Comparison of ENCODE assay signal across 26 mouse cellular contexts in the genomic region with DNA sequence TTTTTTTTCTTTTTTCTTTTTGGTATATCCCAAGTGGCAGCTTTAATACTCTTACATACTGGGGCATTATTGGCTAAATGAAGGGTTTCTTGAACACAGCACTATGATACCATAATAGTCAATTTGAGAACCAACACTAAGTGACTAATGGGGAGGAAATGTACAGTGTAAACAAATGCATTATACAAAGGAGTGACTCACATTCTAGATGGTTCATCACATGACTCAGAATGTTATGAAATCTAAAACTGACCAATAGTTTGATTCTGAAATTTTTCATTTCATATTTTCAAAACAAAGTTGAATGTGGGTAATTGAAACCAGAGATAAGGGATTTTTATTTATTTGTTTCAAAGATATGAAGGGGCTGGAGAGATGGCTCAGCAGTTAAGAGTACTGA.
A peak's percentile ranks its signal among the peaks of the same experiment; 100 is the strongest.
DNase-seq lines count a peak whose midpoint lies in the region; ATAC-seq and TF ChIP-seq lines count a peak whose summit lies in the region.
"Had no signal": no experiment of that assay in that cellular context is flagged by ENCODE, and none has a peak within 500 bp of the region (broad histone marks: within the 10 kb centered on the region; RNA-seq: fewer than 3 reads in every experiment).

No protein-coding gene starts in this region.

- no peaks in the 10 kb centered on the region for H3K36me3 ChIP-seq in lung, postnatal 0 days (ENCODE audit: insufficient read depth, low read length)
- H3K36me3 ChIP-seq in C2C12 (ENCODE audit: control insufficient read depth, insufficient read depth), result peaks cover under 1% of the 10 kb centered on the region
- H3K36me3 ChIP-seq: embryonic facial prominence, embryonic 13.5 days; heart, embryonic 10.5 days; hindbrain, embryonic 13.5 days had no signal

- peaks cover 6% of the 10 kb centered on the region for H3K79me2 ChIP-seq in C2C12 (ENCODE audit: control insufficient read depth, insufficient read depth)

- peak; percentile 33; the same call in 1 of the 2 replicates for TF ChIP-seq EP300 in lung, postnatal 0 days (IDR thresholded peaks at IDR 0.05)

- peak; percentile 52; the same call in 1 of the 2 replicates for ATAC-seq in lung, postnatal 0 days
- ATAC-seq: activated CD4-positive, CD25-positive, alpha-beta regulatory T cell, adult 4 months; CD4-positive, CD25-positive, alpha-beta regulatory T cell, adult 4 months; forebrain, embryonic 14.5 days; hindbrain, postnatal 0 days; Patski had no signal

- H3K79me3 ChIP-seq in C2C12 (ENCODE audit: low read depth), result peaks cover 3% of the 10 kb centered on the region

- no peaks in the 10 kb centered on the region for H3K27me3 ChIP-seq in lung, postnatal 0 days (replicated peaks; ENCODE audit: insufficient read depth, low read length)
- H3K27me3 ChIP-seq in C2C12 (ENCODE audit: control insufficient read depth, insufficient read depth, insufficient read length), result no peaks in the 10 kb centered on the region
- H3K27me3 ChIP-seq: embryonic facial prominence, embryonic 13.5 days; hindbrain, embryonic 13.5 days; Patski had no signal

- no peak for TF ChIP-seq POLR2A in lung, adult 2 months (IDR thresholded peaks at IDR 0.05; ENCODE audit: borderline replicate concordance, extremely low read depth, low read depth, low read length)
- TF ChIP-seq POLR2A in embryonic fibroblast, embryonic 13.5 days (IDR thresholded peaks at IDR 0.05; ENCODE audit: low read depth, low read length), result no peak

- no peak overlapping the region for H3K9ac ChIP-seq in lung, postnatal 0 days (replicated peaks; ENCODE audit: low read depth)
- H3K9ac ChIP-seq: embryonic facial prominence, embryonic 13.5 days; hindbrain, embryonic 13.5 days had no signal

- no peak overlapping the region for H3K27ac ChIP-seq in lung, postnatal 0 days (ENCODE audit: low read length)
- peak overlapping the region; percentile 56; the same call in 1 of the 2 replicates for H3K27ac ChIP-seq in embryonic fibroblast, embryonic 13.5 days (ENCODE audit: insufficient read depth, low read length)
- H3K27ac ChIP-seq: embryonic facial prominence, embryonic 13.5 days; forebrain, embryonic 10.5 days; heart, embryonic 10.5 days; hindbrain, postnatal 0 days had no signal

- DNase-seq in lung, postnatal 0 days (ENCODE audit: low spot score), result peak; percentile 62
- no peak for DNase-seq in lung, adult 2 months
- DNase-seq in heart, adult 9 months (ENCODE audit: low spot score in 2 of 2), result no peak
- DNase-seq in adrenal gland, adult 2 months, result no peak
- no peak for DNase-seq in B cell, adult 2 months
- DNase-seq: adrenal gland, postnatal 10 days; cerebellum, adult 11-12 months; cerebellum, adult 9-10 months; cerebellum, postnatal 25 days; gastrocnemius, postnatal 36 days; heart, adult 11 months; heart, postnatal 10 days; heart, postnatal 4 days; kidney, adult 2 months had no signal

- H3K4me2 ChIP-seq in lung, postnatal 0 days (replicated peaks; ENCODE audit: low read depth, low read length), result no peak overlapping the region
- H3K4me2 ChIP-seq: embryonic facial prominence, embryonic 13.5 days; hindbrain, embryonic 13.5 days had no signal

- no peaks in the 10 kb centered on the region for H3K9me3 ChIP-seq in lung, postnatal 0 days (ENCODE audit: low read length)
- H3K9me3 ChIP-seq: embryonic facial prominence, embryonic 13.5 days; forebrain, embryonic 10.5 days; G1E; heart, embryonic 10.5 days; hindbrain, embryonic 13.5 days had no signal

- no peak for TF ChIP-seq CTCF in lung, postnatal 0 days (IDR thresholded peaks at IDR 0.05)
- no peak for TF ChIP-seq CTCF in lung, adult 2 months (IDR thresholded peaks at IDR 0.05; ENCODE audit: insufficient read depth, low read length)
- no peak for TF ChIP-seq CTCF in C2C12 (IDR thresholded peaks at IDR 0.05; ENCODE audit: control insufficient read depth, insufficient read depth, insufficient read length)
- TF ChIP-seq CTCF in embryonic fibroblast, embryonic 13.5 days (IDR thresholded peaks at IDR 0.05; ENCODE audit: borderline replicate concordance, insufficient read depth, low read length), result no peak

- H3ac ChIP-seq in C2C12 (ENCODE audit: control insufficient read depth, insufficient read length, low read depth), result no peak overlapping the region

- H3K4me1 ChIP-seq in lung, postnatal 0 days (ENCODE audit: insufficient read depth, low read depth, low read length), result no peaks in the 10 kb centered on the region
- H3K4me1 ChIP-seq in lung, adult 2 months (ENCODE audit: control insufficient read depth, insufficient read depth, low read length), result peaks cover 3% of the 10 kb centered on the region
- H3K4me1 ChIP-seq in embryonic fibroblast, embryonic 13.5 days (ENCODE audit: control insufficient read depth, insufficient read depth, low read length), result no peaks in the 10 kb centered on the region; the same call in 1 of the 2 replicates
- H3K4me1 ChIP-seq: embryonic facial prominence, embryonic 13.5 days; heart, embryonic 10.5 days had no signal

- no peak overlapping the region for H3K4me3 ChIP-seq in lung, postnatal 0 days (ENCODE audit: low read depth, low read length)
- no peak overlapping the region for H3K4me3 ChIP-seq in lung, adult 2 months (replicated peaks; ENCODE audit: extremely low read depth, low read depth, low read length)
- no peak overlapping the region for H3K4me3 ChIP-seq in C2C12 (ENCODE audit: insufficient read depth, poor library complexity, severe bottlenecking)
- H3K4me3 ChIP-seq in embryonic fibroblast, embryonic 13.5 days (ENCODE audit: insufficient read depth, low read length), result no peak overlapping the region
- H3K4me3 ChIP-seq: embryonic facial prominence, embryonic 13.5 days; forebrain, embryonic 10.5 days; heart, embryonic 10.5 days; hindbrain, embryonic 13.5 days had no signal

TF ChIP-seq in C2C12, 6 proteins besides CTCF, POLR2A, EP300 and RAD21:
- TF ChIP-seq FOSL1 (IDR thresholded peaks at IDR 0.05; ENCODE audit: insufficient read depth, low read length, poor library complexity, severe bottlenecking), result peak; percentile 91
- TF ChIP-seq CEBPB (IDR thresholded peaks at IDR 0.05; ENCODE audit: low read depth), result peak; percentile 51
- no peak for TF ChIP-seq MYOD1 (IDR thresholded peaks at IDR 0.05; ENCODE audit: control insufficient read depth, insufficient read length, low read depth)
- TF ChIP-seq MYOG (IDR thresholded peaks at IDR 0.05; ENCODE audit: control insufficient read depth, extremely low read depth, insufficient read length), result no peak
- TF ChIP-seq MAX (IDR thresholded peaks at IDR 0.05), result no peak
- TF ChIP-seq USF1 (IDR thresholded peaks at IDR 0.05; ENCODE audit: low read depth), result peak; percentile 88
TF ChIP-seq in C2C12: peak in this region for 3.
